Mouse (Mus musculus) right cerebral cortex, postnatal 25 days (tissue): ENCODE results near the gene Ssh1.

ENCODE experiments used
- DNase-seq: peaks from one replicate; pipeline ENCODE4 v3.0.0; 2022

Ssh1 gene

GRCm38 (mm10) chr5:113992339-113992831, 1.3 kb downstream of the Ssh1 start:
- no peak for DNase-seq

DNA sequence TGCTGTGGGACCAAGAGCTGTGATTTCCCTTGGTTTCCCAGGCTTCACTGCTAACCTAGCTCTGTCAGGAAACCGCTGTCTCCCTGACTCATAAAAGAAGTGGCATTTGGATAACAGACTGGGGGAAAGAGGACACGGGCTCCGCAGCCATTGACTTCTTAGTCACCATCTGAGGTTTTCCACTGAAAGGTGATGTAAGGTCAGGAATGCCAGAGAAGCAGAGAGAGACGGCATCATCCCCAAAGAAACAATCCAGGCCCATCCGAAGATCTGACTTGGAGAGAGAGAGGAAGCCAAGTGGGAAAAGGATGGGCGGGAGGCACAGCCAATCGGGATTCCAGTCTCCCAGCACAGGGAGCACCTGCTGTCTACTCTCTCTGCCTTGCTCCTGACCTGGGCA, 2.6 kb downstream of the Ssh1 start:
- no peak for DNase-seq

DNA sequence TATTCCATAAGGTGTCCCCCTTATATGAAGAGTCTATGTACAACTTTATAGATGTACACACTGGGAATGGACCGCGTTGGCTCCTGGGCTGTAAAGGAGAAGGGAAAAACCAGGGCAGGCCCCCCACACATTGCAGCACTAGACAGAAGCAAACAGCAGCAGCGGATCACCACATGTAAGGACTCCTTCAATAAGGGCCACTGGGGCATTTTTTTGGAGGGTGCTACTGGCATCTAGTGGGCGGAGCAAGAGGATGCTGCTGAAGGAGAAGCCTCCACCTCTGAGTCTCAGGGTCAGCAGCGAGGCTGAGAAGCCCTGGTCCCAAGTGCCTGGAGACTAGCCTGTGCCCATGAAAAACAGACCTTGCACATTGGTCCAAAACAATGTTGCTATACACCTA, 3.1 kb downstream of the Ssh1 start:
- DNase-seq, result no peak

GRCm38 (mm10) chr5:113989437-113990024, 4.2 kb downstream of the Ssh1 start:
- DNase-seq, result no peak

DNA sequence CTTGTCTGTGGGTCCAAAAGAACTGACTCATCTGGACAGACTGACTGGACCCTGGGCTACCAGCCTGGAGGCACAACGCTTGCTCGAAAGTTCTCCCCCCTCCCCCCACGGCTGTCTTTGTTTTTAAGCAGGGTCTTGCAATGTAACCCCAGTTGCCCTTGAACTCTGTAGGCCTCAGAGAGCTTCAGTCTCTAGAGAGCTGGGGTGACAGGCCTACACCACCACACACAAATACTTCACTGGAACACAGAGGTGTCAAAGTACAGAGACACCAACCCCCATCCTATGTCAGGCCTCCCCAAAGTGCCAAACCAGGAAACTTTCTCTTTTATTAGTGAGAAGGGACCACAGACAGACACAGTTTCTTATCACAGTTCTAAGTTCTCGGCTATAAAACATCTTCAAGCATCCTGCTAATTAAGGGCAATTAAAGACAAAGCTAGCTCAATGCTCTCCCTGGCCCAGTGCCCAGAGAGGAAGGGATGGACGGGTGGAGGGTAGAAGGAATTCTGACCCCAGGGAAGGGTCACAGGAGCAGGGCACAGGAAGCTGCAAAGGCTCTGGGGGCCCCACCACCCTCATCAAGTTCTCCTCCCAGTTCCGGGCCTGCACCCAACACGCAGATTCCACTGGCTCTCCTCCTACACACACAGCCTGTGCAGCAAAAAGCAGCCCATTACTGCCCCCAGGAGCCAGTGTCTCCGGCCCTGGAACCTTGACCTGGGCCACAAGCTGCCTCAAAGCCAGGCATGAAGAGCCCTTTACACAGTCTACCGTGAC, 7.3 kb downstream of the Ssh1 start:
- no peak for DNase-seq

DNA sequence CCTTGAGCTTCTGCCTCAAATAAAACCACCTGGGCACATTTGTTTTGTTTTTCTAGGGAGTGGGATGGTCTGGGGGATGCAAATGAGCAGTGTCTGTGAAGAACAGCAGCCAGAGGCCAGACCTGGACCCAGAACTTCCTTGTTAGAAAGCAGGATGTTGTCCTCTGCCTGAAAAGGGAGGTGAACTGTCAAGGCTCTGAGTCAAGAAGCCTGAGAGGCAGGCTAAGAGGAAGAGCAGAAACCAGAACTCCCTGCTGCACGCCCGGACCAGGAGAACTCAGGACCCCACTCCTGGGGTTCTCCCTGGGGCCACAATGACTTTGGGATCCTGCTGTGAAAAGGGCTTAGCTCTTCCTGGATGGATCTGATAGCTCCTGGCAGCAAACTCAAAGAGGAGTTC, 8.0 kb downstream of the Ssh1 start:
- DNase-seq, result no peak

DNA sequence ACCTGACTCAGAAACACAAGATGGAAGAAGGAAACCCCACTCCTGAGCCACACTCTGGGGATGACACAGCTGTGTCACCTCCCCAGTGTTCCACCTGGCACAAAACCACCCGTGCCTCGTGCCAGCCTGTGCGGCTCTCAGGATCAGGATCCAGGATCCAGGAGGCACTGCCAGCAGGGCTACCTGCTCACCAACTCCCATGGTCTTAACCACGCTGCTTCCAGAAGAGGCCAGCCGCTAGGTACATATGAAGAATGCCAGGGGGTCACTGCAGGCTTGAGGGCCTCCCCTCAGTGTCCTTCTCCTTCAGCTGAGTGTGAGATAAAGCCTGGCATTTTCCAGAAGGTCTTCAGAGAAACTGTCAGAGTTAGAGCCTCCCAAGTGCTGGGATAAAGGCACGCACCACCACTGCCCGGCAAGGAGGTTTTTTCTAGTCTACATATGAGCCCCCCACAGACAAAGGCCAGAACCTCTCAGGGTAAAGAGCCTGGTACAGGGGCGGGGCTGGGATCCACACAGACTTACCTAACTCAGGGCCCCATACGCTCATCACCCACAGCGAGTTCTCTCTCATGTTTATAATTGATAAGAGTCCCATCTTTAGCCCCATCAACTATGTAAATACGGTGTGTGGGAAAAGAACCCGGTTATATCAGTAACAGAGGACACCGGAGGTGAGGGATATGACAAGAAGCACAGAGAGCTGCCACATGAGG, 9.5 kb downstream of the Ssh1 start:
- DNase-seq, result no peak

DNA sequence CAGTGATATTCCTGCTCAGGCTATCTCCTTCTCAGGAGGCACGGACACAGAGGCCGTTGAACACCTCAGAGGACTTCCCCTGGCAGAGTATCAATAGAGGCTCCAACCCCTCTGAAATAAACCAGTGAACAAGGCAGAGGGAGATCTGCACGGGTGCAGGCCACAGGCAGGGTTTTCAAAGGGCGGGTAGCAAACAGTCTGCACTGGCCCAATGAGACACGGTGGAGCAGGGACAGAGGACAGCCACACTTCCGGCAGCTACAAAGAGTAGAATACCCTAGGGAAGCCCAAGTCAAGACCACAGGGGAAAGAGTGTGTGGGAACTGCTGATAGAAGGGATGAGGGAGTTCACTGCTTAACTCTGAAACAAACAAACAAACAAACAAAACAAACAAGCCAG, 10.2 kb downstream of the Ssh1 start:
- DNase-seq, result no peak

DNA sequence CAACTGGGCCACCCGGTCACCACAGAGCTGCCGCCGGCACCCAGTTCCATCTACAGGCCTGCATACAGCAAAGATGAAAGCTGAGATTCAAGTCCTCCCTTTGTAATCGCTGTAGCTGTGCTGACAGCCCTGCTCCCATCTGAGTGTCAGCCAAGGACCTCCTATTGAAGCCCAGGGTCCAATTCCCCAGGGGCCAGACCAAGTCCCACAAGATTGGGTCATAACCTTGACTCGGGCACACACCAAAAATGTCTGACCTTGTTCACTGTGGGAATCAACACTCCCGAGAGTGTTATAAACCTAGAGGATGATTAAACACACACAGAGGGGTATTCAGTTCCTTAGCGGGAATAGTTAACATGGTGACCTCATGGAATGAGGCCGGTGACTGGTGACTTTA, 11.9 kb downstream of the Ssh1 start:
- DNase-seq, result no peak

- no peak for DNase-seq
These were observed 12.5 kb downstream of the Ssh1 start for GRCm38 (mm10) chr5:113981171-113981570.

DNA sequence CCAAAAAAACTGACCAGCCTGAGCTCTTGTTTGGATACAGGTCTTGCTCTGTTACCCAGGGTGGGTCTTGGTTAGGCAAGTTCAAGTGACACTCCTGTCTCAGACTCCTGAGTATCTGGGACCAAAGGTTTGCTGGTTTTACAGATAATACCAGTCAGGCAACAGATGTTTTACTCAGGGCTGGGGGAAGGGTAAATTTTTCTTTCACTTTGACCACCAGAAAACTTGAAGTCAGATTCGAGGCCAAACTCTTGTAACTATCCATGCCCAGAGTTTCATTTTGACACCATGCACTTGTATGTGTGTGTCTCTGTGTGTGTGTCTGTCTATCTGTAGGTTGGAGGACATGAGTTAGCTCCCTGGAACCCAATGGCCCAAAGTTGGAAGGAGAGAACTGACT, 13.2 kb downstream of the Ssh1 start:
- DNase-seq, result no peak

GRCm38 (mm10) chr5:113977309-113977708, 16.4 kb downstream of the Ssh1 start:
- no peak for DNase-seq

- no peak for DNase-seq
These were observed 17.1 kb downstream of the Ssh1 start for GRCm38 (mm10) chr5:113976597-113976996.

DNA sequence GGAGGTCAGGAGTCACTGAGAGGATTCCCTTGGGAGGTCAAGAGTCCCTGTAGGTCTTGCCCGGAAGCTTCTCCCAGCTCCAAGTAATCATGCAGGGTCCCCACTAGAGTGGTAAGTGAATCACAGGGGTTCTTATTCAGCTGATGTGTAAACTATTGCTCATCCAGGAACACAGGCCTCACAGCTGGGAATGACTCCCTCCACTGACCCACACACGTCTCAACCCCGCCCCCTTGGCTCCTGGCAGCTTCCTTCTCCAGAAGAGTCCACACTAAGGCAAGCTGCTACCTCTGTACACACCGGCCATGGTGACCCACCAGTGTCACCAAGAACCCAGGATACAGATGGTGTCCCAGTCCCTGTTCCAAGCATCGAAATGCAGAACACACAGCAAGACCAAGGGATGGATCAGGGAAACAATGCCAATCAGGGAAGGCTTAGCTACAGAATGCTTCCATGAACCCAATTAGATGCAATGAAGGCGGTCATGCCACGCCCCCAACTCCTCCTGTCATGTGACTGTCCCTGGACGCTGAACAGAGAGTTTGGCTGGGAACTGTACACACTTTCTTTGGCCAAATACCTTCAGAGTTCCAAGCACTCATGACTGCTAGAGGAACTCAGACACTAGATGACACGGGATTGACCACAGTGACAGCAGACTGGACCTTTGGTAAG, 18.0 kb downstream of the Ssh1 start:
- no peak for DNase-seq

- DNase-seq, result no peak
These were observed 19.1 kb downstream of the Ssh1 start for GRCm38 (mm10) chr5:113974576-113974975.

- no peak for DNase-seq
These were observed 19.9 kb downstream of the Ssh1 start for GRCm38 (mm10) chr5:113973790-113974189.

GRCm38 (mm10) chr5:113972589-113973515, 20.8 kb downstream of the Ssh1 start:
- DNase-seq, result no peak

DNA sequence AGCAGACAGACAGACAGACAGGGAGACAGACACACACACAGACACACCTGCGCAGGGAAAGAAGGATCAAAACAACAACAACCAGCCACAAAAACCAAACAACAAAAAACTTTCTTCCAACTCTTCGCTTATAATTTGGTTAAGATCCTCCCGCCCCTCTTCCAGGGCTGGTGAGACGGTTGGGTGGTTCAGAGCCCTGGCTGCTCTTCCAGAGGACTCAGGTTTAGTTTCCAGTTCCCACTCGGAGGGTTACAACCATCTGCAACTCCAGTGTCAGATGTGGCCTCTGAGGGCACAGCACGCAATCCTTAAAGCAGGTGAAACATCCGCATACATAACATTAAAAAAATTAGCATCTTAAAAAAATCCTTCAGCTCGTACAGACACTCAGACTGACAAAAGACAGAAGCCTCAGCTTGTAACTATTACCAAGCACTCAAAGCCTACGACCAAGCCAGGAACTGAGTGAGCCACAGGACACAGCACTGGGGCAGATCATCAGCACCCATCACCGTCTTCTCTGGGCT, 22.2 kb downstream of the Ssh1 start:
- no peak for DNase-seq

GRCm38 (mm10) chr5:113968371-113968770, 25.3 kb downstream of the Ssh1 start:
- no peak for DNase-seq

DNA sequence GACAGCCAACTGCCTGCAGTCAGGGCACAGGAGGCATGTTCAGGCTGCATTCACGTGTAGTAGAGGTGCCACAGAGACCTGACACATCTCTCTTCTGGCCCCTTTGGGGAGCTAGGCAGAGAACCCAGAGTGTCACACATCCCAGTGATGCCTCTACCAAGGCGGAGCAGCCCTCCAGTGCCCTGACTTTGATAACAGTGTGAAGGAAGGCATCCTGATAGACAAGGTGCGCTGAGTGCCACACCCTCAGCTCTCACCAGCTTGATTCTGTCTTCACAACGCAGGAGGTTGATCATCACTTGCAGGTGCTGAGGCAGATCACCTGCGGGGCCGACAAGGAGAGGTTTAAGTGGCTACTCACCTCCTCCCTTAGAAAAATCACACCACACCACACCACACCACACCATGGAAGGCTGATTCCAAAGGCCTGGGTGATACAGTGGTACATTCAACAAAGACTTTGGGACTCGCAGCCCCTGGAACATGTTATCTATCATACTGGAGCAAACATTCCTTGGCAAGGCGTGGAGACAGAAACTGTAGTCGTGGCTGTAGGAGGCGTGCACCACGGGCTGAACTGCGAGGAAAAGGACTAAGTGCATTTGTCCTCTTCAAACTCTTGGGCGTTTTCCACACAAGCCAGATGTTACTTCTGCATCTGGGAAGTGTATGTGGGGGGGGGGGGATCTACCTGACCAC, 27.1 kb downstream of the Ssh1 start:
- no peak for DNase-seq

DNA sequence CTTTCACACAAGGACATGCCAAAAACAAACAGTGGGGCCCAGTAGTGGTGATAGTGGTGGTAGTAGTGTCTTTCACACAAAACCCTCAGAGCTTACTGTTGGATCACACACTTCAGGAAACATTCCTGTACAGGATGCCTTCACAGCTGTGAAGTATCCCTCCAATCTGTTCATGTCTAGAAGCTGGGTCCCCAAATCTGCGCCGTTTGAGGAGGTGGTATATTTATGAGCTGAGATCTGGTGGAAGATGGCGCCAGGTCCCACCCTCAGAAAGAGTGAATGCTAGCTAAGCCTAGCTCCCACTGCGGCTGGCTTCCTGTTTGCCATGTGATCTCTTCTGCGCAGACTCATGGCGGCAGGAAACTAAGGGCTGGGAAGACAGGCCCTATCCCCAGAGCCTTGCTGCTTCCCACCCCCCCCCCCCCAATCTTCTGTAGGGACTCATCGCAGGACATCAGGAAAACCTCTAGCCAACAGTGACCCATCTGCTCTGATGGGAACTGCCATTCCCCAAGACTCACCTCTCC, 28.0 kb downstream of the Ssh1 start:
- DNase-seq, result no peak
